Mouse (Mus musculus) adrenal gland, adult 18-20 months (tissue): ENCODE results near the gene Speer3. TPM values are rescaled to one million over a fixed set of nuclear protein-coding genes. Genes with fewer than 3 reads are reported as not detected.
"Not testable (repeated sequence)": the region's sequence is repeated elsewhere in the genome, so short reads cannot be mapped to it uniquely, and the experiment has no call there.

Experiments used
- DNase-seq, 2 experiments: peaks; one replicate each; pipeline ENCODE4 v3.0.0; 2021 to 2022; ENCODE audit warnings: low spot score in 2 of 2
- long read RNA-seq, 2 experiments: library from polyadenylated mRNA; stranded (forward); transcript quantifications; one replicate each; pipeline ENCODE4 v2.0.0; 2021
- total RNA-seq, 2 experiments: library from RNA; stranded (reverse); gene quantifications; 1 replicate in 1 of 2; 2 replicates in 1 of 2; pipeline ENCODE4 v1.2.3; 2021

Gene Speer3
- not detected for total RNA-seq
- long read RNA-seq, experiment 1: 0 reads
- long read RNA-seq, experiment 2: 0 reads

DNA sequence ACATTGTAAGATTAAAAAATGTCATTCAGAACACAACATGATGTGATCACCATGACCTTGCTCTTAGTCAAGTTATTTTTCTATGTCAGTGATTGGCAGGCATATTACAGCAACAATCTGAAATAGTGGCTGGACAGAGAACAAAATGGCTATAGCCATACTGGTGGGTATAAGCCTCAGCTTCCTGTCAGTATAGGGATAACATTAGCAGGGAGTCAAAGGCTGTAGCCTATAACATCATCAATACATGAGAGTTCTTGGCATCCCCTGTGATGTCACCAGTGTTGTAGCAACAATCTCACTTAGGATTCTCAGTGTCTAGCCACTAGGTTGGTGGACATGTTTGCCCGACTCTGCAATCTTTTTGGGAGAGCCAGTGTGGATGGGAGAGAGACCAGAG, at the start of gene Speer3:
Gene Speer3, plus strand, starts transcription at position 301 of the 400 bp plus-strand sequence.
- no peak for DNase-seq

DNA sequence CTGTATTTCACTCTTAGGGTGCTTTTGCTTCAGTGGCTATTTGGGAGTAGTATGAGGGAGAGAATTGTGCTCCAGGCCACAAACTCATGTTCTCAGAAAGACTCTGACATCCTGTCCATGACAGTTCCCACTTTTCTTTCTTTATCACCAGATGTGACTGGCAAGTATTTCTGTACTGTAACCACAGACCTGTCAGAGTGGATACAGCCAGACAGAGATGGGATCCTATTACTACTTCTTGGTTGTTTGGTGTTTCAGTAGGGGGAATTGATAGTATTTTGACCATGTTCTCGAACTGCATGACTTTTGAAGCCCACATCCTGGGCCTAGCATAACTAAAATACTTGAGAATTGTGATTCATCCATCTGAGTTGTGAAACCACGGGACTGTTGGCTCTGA, 19.1 kb downstream of the Speer3 start:
- DNase-seq: not testable (repeated sequence)

DNA sequence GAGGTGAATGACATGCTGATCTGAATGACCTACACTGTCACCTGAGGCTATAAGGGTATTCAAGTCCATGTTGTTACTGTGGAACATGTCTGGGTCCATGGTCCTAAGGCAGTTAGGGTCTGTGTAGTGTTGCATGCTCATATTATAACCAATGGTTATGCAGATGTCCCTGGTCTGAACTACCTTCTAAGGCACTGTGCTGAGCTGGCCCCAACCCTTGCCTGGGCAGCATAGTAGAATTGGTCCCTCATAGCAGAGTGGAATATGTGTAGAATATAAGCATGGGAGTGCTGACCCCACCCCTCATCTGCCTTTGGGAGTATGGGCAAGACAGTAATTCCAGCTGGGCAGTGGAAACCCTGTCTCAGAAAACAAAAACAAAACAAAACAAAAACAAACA, 33.7 kb downstream of the Speer3 start:
- no peak for DNase-seq

DNA sequence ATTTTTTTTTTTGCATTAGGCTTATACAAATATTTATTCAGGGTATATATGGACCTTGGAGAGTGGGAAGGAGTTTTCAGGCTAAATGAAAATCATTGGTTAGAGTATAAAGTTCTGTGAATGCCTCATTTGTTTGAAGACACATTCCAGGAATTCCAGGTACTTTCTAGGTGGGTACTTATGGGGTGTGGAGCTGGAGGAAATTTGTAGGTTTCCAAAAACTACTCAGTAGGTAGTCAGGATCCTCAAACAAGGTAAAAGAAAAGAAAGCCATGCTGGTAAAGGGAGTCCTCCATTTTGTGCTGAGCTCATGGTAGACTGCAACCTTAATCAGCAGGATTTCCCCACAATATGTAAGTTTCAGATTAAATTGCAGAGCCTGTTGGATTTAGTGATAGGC, 35.3 kb downstream of the Speer3 start:
- DNase-seq: no peak

DNA sequence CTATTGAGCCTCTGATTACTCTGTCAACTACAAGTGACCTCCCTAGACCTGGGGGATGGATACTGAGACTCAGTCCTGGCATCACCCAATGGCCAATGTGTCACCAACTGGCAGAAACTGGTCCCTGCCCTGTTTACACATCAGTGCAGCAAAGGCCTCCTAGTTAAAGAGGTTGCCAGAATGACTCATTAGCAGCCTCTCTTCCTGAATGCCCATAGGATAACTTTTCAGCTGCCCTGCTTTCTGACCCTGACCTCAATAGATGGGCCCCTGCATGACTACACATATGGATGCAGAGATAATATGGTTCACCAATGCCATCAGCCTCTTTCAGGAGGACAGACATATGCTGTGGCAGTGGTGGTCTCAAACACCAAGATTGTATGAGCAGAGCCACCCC, 52.9 kb downstream of the Speer3 start:
- no peak for DNase-seq

Other genes starting within 250 kb of the Speer3 start
- gene Sema3e, start 233.7 kb downstream of the Speer3 start, total RNA-seq: under 1 TPM; 0.40 to 0.99 TPM